Mouse (Mus musculus): Measurements from ENCODE around the gene Vill. TPM values are rescaled to one million over a fixed set of nuclear protein-coding genes. Genes with fewer than 3 reads are reported as not detected.
A peak's percentile ranks its signal among the peaks of the same experiment; 100 is the strongest.

The Vill gene
- polyA plus RNA-seq, 1 experiment from 2014 or later = 19.0 TPM

DNA sequence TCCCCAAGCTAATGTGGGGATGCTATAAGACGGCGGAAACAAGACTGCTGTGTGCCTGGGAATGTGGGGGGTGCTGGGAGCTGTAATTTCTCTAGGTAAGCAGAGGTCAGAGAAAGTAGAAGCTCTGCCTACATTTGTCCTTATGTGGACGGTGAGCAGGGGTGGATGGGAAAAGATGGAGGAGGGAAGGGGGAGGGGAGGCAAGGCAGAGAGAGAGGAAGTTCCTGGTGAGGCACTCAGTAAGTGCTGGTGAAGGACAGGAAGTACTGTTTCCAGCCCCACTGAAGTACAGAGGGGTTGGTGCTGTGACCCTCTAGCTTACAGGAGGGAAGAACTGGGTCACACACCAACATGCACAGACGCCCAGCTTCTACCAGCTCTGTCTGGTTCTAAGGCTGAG is 11.7 kb downstream of the Vill start:
- H3K9me3 ChIP-seq (replicated peaks) = no peaks in the 10 kb centered on the region
- H3K36me3 ChIP-seq = no peaks in the 10 kb centered on the region
- H3K4me3 ChIP-seq (replicated peaks) = no peak overlapping the region
- ATAC-seq (ENCODE audit: insufficient number of reproducible peaks, low FRiP score, low TSS enrichment, low read depth) = no peak
- 72% methylated on average over 4 of the region's 4 CpGs for WGBS
- H3K4me1 ChIP-seq = peaks cover 21% of the 10 kb centered on the region
- H3K27ac ChIP-seq (replicated peaks) = no peak overlapping the region
- no peak overlapping the region for H3K9ac ChIP-seq
- H3K4me2 ChIP-seq (replicated peaks) = no peak overlapping the region
- H3K27me3 ChIP-seq = no peaks in the 10 kb centered on the region

DNA sequence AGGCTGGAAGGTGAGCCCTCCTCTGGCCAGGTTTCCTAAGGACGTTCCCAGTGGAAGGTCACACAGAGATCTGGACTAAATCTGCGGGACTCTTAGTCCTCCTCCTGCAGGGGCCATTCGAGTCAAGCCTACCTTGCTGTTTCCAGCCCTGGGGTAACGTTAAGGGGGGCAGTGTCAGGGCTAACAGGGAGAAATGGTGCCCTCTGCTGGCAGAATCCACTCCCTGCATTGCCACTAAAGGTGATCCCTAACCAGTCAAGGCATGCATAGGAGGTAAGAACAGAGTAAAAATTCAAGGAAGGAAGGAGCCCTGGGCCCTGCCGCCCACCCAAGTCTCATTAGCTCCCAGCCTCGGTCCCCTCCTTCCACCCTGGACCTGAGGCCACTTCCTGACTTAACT is 15.0 kb downstream of the Vill start:
- Histone ChIP-seq H3K27me3 (no peaks in the 10 kb centered on the region), H3K27ac (replicated peaks) (no peak overlapping the region), H3K4me2 (replicated peaks) (no peak overlapping the region), H3K9me3 (replicated peaks) (no peaks in the 10 kb centered on the region), H3K9ac (no peak overlapping the region), H3K36me3 (peaks cover 13% of the 10 kb centered on the region), H3K4me3 (replicated peaks) (no peak overlapping the region), H3K4me1 (peaks cover 19% of the 10 kb centered on the region)
- no peak; the same call in 1 of the 2 replicates for ATAC-seq (ENCODE audit: insufficient number of reproducible peaks, low FRiP score, low TSS enrichment, low read depth)
- 5% methylated on average over 6 of the region's 6 CpGs for WGBS

DNA sequence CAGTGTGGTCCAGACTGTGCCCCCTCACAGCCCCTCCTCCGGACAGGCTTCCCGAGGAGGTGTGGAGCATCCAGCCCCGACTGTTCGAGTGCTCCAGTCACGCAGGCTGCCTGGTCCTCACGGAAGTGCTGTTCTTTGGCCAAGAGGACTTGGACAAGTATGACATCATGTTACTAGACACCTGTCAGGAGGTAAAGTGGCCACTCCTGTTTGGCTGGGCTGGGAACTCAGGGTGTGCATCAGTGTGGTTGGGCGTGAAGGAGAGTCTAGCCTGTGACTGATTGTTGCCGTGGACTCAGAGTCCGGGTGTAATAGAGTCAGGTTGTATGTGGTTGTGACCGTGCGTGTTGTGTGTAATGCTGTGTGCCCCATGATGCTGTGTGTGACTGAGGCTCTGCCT is 15.7 kb downstream of the Vill start:
- H3K27ac ChIP-seq (replicated peaks) = no peak overlapping the region
- WGBS = 81% methylated on average over 11 of the region's 11 CpGs
- H3K4me3 ChIP-seq (replicated peaks) = no peak overlapping the region
- H3K9me3 ChIP-seq (replicated peaks) = no peaks in the 10 kb centered on the region
- peaks cover 17% of the 10 kb centered on the region for H3K36me3 ChIP-seq
- no peak overlapping the region for H3K4me2 ChIP-seq (replicated peaks)
- no peak overlapping the region for H3K9ac ChIP-seq
- ATAC-seq (ENCODE audit: insufficient number of reproducible peaks, low FRiP score, low TSS enrichment, low read depth) = no peak
- H3K27me3 ChIP-seq = no peaks in the 10 kb centered on the region
- H3K4me1 ChIP-seq = peaks cover 12% of the 10 kb centered on the region

DNA sequence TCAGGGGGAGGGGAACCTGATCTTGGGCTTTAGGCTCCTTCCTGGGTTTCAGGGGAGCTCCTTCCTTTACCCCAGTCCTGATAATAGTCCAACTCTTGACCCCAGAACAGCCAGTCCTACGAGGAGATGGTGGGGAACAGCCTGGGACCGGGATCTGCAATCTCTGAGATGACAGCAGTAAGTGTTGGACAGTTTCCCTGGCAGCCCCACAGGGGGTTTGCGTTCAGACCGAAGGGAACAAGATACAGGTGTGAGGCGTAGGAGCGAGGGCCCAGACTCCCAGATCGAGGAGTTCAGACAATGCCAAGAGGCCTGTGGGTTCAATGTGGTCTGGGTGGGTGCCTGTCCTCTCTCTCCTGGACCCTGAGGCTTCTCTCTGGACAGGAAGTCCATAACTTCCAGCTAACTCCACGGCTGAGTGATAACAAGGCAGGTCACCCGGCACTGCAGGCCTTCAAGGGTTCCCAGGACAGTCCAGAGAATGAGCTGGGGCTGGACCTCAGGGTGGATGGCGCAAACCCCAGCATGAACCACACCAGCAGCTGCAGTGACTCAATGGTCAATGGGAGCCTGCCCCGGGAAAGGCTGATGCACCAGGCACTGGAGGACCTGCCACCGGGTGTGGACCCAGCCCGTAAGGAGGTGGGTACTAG is 17.7 kb downstream of the Vill start:
- no peak overlapping the region for H3K27ac ChIP-seq (replicated peaks)
- no peak overlapping the region for H3K9ac ChIP-seq
- no peak overlapping the region for H3K4me3 ChIP-seq (replicated peaks)
- H3K27me3 ChIP-seq = no peaks in the 10 kb centered on the region
- WGBS = 80% methylated on average over 13 of the region's 13 CpGs
- H3K4me2 ChIP-seq (replicated peaks) = no peak overlapping the region
- H3K9me3 ChIP-seq (replicated peaks) = no peaks in the 10 kb centered on the region
- peaks cover 9% of the 10 kb centered on the region; the same call in 1 of the 2 replicates for H3K4me1 ChIP-seq
- ATAC-seq (ENCODE audit: insufficient number of reproducible peaks, low FRiP score, low TSS enrichment, low read depth) = no peak
- H3K36me3 ChIP-seq = peaks cover 35% of the 10 kb centered on the region

DNA sequence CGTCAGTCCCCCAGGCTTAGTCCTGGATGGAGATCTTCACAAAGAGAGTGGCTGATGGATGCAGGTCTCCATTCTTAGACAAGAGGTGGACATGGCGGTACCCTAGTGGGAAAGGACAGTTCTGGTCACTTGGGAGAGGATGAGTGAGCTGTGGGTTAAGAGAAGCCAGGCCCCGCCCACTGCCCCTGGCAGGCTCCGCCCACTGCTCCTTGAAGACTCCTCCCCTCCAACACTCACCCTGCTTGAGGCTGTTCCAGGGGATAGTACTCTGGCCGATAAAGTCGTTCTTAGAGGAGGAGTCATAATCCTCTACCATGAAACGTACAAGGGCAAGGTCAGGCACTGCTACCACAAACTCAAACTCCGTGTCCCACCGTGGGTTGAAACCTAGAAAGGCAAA is 19.2 kb downstream of the Vill start:
- H3K9me3 ChIP-seq (replicated peaks) = no peaks in the 10 kb centered on the region
- no peak overlapping the region for H3K4me2 ChIP-seq (replicated peaks)
- H3K27ac ChIP-seq (replicated peaks) = no peak overlapping the region
- H3K4me1 ChIP-seq = peaks cover 9% of the 10 kb centered on the region; the same call in 1 of the 2 replicates
- H3K4me3 ChIP-seq (replicated peaks) = no peak overlapping the region
- no peak overlapping the region for H3K9ac ChIP-seq
- peaks cover 47% of the 10 kb centered on the region for H3K36me3 ChIP-seq
- 84% methylated on average over 9 of the region's 9 CpGs for WGBS
- no peak for ATAC-seq (ENCODE audit: insufficient number of reproducible peaks, low FRiP score, low TSS enrichment, low read depth)
- no peaks in the 10 kb centered on the region for H3K27me3 ChIP-seq

DNA sequence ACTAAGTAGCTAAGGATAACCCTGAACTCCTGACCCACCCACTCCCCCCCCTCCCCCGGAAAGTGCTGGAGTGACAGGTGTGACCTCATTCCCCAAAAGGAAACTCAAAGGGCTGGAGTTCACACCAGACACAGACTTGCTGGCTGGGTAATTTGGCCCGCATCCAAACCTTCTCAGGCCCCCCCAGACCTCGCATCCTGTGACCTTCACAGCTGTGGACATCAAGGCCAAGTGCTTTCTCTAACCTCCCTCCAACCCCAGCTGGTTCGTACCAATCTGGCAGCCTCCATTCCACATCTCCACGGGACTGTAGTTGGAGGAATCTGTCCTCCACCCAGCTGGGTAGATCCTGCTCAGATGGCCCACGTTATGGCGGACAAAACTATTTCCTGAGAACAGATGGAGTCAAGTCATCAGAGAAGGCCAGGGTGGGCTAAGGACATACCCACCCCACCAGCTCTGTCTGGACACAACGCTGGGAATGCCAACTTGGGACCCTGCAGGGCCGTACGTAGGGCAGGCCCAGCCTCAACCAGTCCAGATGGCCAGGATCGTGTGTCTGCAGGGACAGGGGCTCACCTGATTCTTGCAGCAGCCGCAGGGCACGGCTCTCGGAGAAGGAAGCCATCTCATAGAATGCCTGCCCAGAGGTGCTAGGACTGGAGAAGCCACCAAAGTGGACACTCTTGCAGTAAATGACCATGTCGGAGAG is 20.8 kb downstream of the Vill start:
- Histone ChIP-seq H3K36me3 (peaks cover 55% of the 10 kb centered on the region), H3K9ac (no peak overlapping the region), H3K9me3 (replicated peaks) (no peaks in the 10 kb centered on the region), H3K4me3 (replicated peaks) (no peak overlapping the region), H3K27me3 (no peaks in the 10 kb centered on the region), H3K4me1 (no peaks in the 10 kb centered on the region), H3K27ac (replicated peaks) (no peak overlapping the region), H3K4me2 (replicated peaks) (no peak overlapping the region)
- 74% methylated on average over 15 of the region's 15 CpGs for WGBS
- no peak for ATAC-seq (ENCODE audit: insufficient number of reproducible peaks, low FRiP score, low TSS enrichment, low read depth)

DNA sequence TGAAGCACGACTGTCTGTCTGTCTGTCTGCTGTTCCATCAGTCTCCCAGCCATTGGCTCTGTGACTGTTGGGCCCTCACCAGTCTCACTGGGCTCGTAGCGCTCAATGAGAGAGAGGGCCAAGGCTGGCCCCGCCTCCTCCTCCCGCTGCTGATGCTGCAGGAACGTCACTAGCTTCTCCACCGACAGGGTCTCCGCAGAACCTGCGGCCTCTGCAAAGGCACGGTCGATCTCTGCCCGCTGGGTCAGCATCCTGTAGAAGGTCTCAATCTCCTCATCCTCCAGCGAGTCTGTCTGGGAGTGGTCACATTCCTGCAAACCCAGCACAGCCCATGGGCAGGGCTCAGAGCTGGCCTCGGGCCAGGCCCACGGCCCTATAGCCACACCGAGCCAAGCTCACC is 23.1 kb downstream of the Vill start:
- no peaks in the 10 kb centered on the region for H3K4me1 ChIP-seq
- H3K36me3 ChIP-seq = peaks cover 67% of the 10 kb centered on the region
- no peak overlapping the region for H3K4me2 ChIP-seq (replicated peaks)
- no peak for ATAC-seq (ENCODE audit: insufficient number of reproducible peaks, low FRiP score, low TSS enrichment, low read depth)
- H3K9ac ChIP-seq = no peak overlapping the region
- no peaks in the 10 kb centered on the region for H3K9me3 ChIP-seq (replicated peaks)
- no peak overlapping the region for H3K4me3 ChIP-seq (replicated peaks)
- no peak overlapping the region for H3K27ac ChIP-seq (replicated peaks)
- 71% methylated on average over 16 of the region's 16 CpGs for WGBS
- no peaks in the 10 kb centered on the region for H3K27me3 ChIP-seq

DNA sequence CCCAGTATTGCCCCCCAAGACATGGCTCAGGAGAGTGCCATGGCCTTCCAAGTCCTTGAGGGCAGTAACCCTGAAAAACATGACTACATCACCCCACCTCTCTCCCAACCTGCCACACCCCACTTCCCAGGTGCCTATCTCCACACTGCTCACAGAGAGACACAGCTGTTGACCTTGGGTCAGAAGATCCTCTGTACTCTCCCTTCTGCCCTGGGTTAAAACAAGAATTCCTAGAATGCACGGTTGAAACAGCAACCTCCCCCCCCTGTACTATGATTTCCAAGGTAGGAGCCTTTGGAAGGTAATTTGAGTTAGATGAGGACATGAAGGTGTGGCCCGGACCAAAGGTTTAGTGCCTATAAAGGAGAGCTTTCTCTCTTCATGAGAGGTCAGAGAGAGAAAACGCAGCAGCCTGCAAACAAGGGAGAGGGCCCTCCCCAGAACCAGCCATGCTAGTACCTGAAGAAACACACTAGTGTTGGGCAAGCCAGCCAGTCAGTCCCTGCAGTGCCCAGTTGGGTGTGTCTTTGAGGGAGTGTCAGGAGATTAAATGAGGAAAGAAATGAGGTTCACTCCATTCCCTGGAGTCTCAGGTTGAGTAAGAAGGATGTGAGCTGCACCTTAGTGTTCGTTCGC is 27.6 kb downstream of the Vill start:
- no peak for ATAC-seq (ENCODE audit: insufficient number of reproducible peaks, low FRiP score, low TSS enrichment, low read depth)
- Histone ChIP-seq H3K36me3 (peaks cover 35% of the 10 kb centered on the region), H3K27ac (replicated peaks) (no peak overlapping the region), H3K4me3 (replicated peaks) (no peak overlapping the region), H3K9ac (no peak overlapping the region), H3K27me3 (no peaks in the 10 kb centered on the region), H3K4me2 (replicated peaks) (no peak overlapping the region), H3K9me3 (replicated peaks) (no peaks in the 10 kb centered on the region), H3K4me1 (peaks cover 15% of the 10 kb centered on the region)
- 69% methylated on average over 5 of the region's 5 CpGs for WGBS

DNA sequence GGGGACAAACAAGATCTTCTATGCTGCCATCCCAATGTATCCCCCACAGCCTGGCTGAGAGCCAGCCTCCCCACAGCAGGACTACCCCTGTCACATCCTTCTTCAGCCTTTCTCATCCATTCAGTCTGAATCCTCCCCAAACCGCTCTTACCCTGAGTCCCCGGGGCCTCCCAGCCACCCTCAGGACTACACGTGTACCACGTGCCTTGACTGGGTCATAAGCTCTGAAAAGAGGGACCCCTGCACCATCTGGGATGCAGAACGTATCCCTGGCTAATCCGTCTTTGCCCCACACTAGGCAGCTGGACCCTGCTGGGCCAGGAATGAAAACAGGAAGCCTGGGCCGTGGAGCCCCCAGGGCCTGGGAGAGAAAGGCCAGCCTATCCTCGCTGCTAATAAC is 29.5 kb downstream of the Vill start:
- Histone ChIP-seq H3K27ac (replicated peaks) (no peak overlapping the region), H3K36me3 (peaks cover 21% of the 10 kb centered on the region; the same call in 1 of the 2 replicates), H3K4me1 (peaks cover 24% of the 10 kb centered on the region), H3K27me3 (no peaks in the 10 kb centered on the region), H3K9me3 (replicated peaks) (no peaks in the 10 kb centered on the region), H3K9ac (no peak overlapping the region), H3K4me2 (replicated peaks) (no peak overlapping the region), H3K4me3 (replicated peaks) (no peak overlapping the region)
- 14% methylated on average over 8 of the region's 8 CpGs for WGBS
- ATAC-seq (ENCODE audit: insufficient number of reproducible peaks, low FRiP score, low TSS enrichment, low read depth) = 0 out of 2 replicates have a peak, but pooled peaks have one; percentile 20

DNA sequence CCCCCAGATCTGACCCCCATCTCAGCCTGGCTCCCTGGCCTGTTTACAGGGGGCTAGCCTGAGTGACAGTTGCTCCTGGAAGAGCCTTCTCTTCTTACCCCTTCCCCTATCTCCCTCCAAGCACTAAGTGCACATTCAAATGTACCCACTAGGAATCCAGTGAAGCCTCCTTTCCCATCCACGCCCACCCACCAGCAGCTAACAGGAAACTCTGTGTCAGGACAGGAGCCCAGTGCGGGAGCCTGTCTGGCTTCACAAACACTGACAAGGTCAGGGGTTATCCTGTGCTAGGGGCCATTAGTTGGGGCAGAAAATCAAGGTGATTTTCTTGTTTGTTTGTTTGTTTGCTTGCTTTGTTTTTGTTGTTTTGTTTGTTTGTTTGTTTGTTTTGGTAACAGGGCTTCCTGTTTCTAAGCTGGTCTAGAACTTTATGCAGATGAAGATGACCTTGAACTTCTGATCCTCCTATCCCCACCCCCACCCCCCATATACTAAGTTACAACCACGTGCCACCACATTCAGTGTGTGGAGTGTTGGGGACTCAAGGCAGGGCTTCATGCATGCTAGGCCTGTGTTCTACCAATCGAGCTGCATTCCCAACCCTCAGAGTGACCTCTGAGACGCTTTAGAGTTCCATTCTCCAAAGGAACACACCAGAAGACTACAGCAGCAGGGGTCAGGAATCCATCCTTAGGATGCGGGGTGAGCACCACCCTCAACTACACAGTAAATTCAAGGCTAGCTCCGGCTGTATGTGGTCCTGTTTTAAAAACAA is 30.3 kb downstream of the Vill start:
- Histone ChIP-seq H3K4me3 (replicated peaks) (no peak overlapping the region), H3K9ac (no peak overlapping the region), H3K36me3 (peaks cover 18% of the 10 kb centered on the region; the same call in 1 of the 2 replicates), H3K27ac (replicated peaks) (no peak overlapping the region), H3K4me2 (replicated peaks) (no peak overlapping the region), H3K27me3 (no peaks in the 10 kb centered on the region), H3K9me3 (replicated peaks) (no peaks in the 10 kb centered on the region), H3K4me1 (peaks cover 31% of the 10 kb centered on the region)
- WGBS = 60% methylated on average over 7 of the region's 7 CpGs
- ATAC-seq (ENCODE audit: insufficient number of reproducible peaks, low FRiP score, low TSS enrichment, low read depth) = no peak

DNA sequence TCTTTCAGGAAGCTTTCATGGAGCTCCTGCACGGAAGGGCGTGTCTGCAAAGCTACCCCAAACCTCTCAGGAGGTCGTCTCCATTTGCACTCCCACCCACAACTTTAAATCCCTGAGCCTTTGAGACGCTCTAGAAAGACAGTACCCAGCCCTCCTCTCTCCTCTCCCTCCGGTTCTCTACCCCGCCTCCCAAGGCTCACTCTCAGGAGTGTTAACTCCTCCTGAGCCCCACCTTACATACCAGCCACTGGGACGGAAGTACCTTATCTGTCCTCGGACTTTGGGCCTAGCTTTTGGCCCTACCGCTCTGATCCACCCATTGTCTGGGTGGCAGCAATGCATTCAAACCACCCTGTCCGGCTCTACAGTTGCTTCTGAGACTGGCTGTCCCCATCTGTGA is 31.4 kb downstream of the Vill start:
- Histone ChIP-seq H3K9ac (no peak overlapping the region), H3K36me3 (0 out of 2 replicates have a peak, but pooled peaks cover 7% of the 10 kb centered on the region), H3K27ac (replicated peaks) (no peak overlapping the region), H3K4me1 (peaks cover 41% of the 10 kb centered on the region), H3K27me3 (no peaks in the 10 kb centered on the region), H3K4me3 (replicated peaks) (no peak overlapping the region), H3K9me3 (replicated peaks) (no peaks in the 10 kb centered on the region), H3K4me2 (replicated peaks) (no peak overlapping the region)
- 78% methylated on average over 10 of the region's 10 CpGs for WGBS
- no peak for ATAC-seq (ENCODE audit: insufficient number of reproducible peaks, low FRiP score, low TSS enrichment, low read depth)

Measured in embryonic facial prominence, embryonic 15.5 days (tissue).